Mouse (Mus musculus) NIH3T3 (cell line): ENCODE results near the gene Dll4.

Experiments
- DNase-seq: peaks from one replicate; pipeline ENCODE4 v3.0.0-alpha.2; 2012; ENCODE audit warnings: low read depth

Gene Dll4

DNA sequence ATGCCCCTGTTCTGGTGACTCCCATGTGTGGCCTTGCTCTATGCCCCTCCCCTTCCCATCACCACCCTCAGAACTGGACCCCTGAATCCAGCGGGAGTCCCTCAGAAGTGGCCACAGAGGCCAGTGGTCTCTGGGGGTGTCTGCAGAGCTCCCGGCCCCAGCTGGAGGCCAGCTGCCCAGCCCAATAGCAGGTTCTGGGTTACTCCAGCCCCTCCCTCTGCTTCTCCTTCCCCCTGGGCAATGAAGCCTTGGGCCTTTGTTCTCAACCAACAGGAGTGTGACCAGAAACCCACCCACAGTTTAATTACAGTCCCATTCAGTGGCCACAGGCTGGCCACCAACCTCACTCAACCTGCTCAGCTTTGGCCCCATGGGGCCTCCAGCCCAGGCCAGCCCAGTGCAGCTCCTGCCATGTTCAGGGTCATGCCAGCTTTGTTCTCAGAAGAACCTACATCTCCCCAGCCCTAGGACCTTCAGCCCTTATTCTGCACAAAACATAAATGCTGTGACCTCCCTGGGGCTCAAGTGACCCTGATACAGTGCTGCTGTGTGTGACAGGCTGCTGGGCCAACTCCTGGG is 13.1 kb upstream of the Dll4 start:
- DNase-seq, result no peak

- DNase-seq, result no peak
Observed at GRCm38 (mm10) chr2:119313780-119314479, 11.7 kb upstream of the Dll4 start.

GRCm38 (mm10) chr2:119314742-119315310 is 10.8 kb upstream of the Dll4 start:
- no peak for DNase-seq

DNA sequence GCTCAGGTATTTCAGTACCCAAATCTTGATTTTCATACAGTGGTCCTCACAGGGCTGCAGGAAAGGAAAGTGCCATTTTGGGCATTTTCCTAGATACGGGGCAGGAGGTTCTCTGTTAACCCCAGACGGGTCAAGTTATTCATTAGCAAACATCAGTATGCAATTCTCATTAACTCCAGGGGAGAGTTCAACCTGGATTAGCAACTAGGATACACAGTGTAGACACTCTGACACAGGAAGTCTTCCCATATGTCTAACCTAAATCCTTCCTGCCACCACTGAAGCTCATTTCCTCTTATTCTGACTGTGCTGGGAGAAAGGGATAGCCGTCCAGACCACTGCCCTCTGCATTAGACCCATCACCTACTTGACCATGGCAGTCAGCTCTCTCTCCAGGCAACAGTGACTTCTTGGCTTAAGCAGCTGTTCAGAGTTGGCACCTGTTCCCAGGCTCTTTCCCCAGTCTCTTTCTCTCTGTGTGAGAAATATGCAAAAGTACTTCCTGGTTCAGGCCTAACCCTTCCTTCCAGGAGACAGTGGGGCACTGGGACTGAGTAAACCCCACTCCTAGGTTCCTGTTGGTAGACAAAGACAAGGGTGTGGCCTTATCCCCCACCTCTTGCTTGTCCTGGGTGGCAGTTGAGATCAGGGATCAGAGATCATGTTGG is 7.4 kb upstream of the Dll4 start:
- DNase-seq, result no peak

- no peak for DNase-seq
Observed at GRCm38 (mm10) chr2:119320571-119320970, 5.0 kb upstream of the Dll4 start.

DNA sequence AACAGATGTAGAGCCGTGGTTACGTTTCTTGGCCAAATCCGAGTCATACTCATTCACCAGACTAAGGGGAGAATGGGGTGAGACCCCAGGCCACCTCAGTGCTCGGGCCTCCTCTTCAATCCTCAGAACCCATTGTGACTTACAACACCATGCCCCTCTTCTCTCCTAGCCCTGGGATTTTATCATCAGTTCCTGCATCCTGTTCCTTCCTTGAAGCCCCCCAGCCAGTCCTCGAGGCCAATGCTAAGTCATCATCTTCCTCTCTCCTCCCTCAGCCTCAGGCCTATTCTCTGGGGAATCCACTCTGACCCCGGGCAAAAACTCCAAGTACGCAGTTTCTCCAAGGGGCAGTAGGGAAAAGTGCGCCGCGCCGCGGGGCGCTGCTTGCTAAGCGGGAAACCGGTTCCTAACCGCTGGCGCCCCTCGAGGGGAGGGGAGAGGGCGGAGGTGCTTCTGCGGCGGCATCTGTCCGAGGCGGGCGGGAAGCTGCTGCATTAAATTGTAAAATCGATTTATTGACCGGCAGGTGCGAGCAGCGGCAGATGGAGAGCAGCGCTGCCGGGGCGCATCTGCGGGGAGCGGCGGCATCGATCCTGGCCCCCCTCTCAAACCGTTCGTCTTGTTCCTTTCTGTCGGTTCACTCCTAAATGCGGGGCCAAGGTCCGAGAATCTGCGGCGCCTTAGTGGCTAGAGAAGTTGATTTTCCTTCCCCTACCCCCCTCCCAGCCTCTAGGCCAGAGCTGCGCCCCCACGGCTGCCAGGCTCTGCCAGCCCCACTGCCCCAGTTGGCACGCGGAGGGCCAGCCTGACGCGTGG is 3.6 kb upstream of the Dll4 start:
- DNase-seq, result no peak

GRCm38 (mm10) chr2:119322587-119323300 is 2.8 kb upstream of the Dll4 start:
- no peak for DNase-seq

GRCm38 (mm10) chr2:119323866-119324575 is 1.6 kb upstream of the Dll4 start:
- no peak for DNase-seq

- no peak for DNase-seq
Observed at GRCm38 (mm10) chr2:119324576-119325318, 837 bp upstream of the Dll4 start.

DNA sequence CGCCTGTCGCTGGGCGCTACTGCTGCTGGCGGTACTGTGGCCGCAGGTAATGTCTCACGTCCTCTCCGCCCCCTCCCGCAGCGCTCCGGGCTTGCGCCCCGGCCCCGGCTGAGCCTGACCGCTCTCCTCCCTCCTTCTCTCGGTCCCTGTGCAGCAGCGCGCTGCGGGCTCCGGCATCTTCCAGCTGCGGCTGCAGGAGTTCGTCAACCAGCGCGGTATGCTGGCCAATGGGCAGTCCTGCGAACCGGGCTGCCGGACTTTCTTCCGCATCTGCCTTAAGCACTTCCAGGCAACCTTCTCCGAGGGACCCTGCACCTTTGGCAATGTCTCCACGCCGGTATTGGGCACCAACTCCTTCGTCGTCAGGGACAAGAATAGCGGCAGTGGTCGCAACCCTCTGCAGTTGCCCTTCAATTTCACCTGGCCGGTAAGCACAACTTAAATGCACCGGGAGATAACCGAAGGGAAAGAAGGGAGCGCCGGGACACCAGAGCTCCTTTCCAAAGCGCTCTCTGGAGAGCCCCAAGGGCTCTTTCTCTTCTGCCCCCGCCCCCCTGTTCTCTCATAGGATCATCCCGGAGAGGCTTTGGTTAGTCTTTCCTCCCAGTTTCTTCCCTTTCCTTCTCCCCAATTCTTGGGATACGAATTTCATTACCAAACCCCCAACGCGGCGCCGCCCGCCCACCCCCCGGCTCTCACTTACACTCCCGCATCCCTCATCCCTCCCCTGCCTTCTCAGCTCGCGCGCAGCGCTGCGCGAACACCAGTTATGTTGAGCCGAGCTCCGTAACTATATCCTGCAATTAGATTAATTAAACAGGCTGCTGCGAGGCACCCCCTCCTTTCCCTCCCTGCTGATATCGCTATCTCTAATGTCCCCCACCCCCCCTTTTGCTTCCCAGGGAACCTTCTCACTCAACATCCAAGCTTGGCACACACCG is 847 bp downstream of the Dll4 start:
- DNase-seq, result no peak

- peak; percentile 22 for DNase-seq
Observed at GRCm38 (mm10) chr2:119327102-119327480, 1.5 kb downstream of the Dll4 start.

GRCm38 (mm10) chr2:119327942-119328526 is 2.5 kb downstream of the Dll4 start:
- DNase-seq, result no peak

DNA sequence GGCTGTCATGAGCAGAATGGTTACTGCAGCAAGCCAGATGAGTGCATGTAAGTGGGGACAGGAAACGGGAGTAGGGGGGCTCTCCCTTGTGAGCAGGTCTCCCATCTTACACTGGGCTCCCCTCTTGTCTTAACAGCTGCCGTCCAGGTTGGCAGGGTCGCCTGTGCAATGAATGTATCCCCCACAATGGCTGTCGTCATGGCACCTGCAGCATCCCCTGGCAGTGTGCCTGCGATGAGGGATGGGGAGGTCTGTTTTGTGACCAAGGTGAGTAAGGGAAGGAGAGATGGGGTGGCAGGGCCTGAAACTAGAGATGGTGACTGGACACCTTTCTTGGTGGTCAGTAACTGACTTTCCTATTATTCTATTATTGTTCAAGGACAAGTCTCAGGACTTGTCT is 3.0 kb downstream of the Dll4 start:
- no peak for DNase-seq

- DNase-seq, result no peak
Observed at GRCm38 (mm10) chr2:119329123-119329817, 3.7 kb downstream of the Dll4 start.

DNA sequence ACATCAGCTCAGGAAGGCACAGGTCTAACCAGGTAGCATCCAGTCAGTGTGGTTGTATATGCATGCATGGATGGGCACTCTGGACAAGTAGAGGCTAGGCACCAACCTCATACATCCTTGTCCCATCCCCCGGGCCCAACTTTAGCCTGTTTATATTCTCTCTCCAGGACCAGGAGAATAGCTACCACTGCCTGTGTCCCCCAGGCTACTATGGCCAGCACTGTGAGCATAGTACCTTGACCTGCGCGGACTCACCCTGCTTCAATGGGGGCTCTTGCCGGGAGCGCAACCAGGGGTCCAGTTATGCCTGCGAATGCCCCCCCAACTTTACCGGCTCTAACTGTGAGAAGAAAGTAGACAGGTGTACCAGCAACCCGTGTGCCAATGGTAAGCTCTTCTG is 5.2 kb downstream of the Dll4 start:
- DNase-seq, result no peak

GRCm38 (mm10) chr2:119332177-119332661 is 6.6 kb downstream of the Dll4 start:
- DNase-seq, result no peak

- no peak for DNase-seq
Observed at GRCm38 (mm10) chr2:119334135-119334534, 8.6 kb downstream of the Dll4 start.

DNA sequence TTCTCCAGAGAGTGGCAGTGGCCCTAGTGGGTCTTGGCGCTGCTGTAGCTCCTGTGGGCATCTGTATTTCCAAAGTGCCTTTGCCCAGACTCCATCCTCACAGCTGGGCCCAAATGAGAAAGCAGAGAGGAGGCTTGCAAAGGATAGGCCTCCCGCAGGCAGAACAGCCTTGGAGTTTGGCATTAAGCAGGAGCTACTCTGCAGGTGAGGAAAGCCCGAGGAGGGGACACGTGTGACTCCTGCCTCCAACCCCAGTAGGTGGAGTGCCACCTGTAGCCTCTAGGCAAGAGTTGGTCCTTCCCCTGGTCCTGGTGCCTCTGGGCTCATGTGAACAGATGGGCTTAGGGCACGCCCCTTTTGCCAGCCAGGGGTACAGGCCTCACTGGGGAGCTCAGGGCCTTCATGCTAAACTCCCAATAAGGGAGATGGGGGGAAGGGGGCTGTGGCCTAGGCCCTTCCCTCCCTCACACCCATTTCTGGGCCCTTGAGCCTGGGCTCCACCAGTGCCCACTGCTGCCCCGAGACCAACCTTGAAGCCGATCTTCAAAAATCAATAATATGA is 9.5 kb downstream of the Dll4 start:
- no peak for DNase-seq
